Mouse (Mus musculus): Measurements from ENCODE around the gene Tcf7l2.

The Tcf7l2 gene

GRCm38 (mm10) chr19:55722376-55722775 lies 19.2 kb upstream of the Tcf7l2 start:
- in situ Hi-C loops (cut with MboI; ENCODE audit: unreplicated experiment in 2 of 2), result no loop called here

DNA sequence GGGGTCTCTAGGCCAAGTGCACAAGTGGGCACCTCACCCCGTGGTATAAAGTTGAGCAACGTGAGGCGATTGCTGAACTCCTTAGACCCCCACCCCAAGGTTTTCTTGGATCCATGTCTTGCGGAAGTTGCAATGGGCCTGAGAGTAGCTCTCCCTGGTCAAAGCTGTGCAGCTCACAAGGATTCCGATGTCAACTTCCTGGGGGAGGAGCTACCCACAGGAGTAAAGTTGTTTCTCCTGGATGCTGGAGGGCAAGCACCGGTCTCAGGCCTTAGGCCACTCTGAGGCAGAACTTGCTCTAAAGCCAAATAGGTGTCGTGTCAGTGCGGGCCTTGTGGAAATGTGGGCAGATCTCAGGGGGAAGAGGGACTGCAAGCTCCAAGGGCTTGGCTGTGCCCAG lies 12.2 kb upstream of the Tcf7l2 start:
- in situ Hi-C loops (cut with MboI; ENCODE audit: unreplicated experiment in 2 of 2), result loop anchor here in 1 of 2 experiments (5.0 kb wide), 1 partner anchor 52 kb away; no protein-coding TSS in a partner anchor

DNA sequence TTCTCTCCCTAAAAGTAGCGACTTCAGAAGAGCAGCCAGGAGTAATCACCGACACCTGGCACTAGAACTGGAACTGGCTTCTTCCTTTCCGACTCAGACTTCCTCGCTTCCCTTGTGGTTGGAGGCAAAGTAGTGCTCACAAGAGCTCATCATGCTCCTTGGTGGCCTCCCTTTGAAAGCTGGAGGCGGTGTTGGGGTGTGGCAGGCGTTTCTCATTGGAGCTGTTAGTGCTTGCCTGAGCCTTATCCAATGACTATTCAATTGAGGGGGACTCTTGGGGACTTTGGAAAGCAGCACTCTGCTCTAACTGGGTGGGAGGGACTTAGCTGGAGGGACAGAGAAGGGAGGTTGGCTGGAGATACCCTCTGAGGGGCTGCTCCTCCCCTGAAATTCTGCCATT lies 9.1 kb upstream of the Tcf7l2 start:
- in situ Hi-C loops (cut with MboI; ENCODE audit: unreplicated experiment in 2 of 2), result no loop called here

GRCm38 (mm10) chr19:55732994-55733393 lies 8.6 kb upstream of the Tcf7l2 start:
- in situ Hi-C loops (cut with MboI; ENCODE audit: unreplicated experiment in 2 of 2), result no loop called here

GRCm38 (mm10) chr19:55736016-55736415 lies 5.6 kb upstream of the Tcf7l2 start:
- in situ Hi-C loops (cut with MboI; ENCODE audit: unreplicated experiment in 2 of 2), result no loop called here

DNA sequence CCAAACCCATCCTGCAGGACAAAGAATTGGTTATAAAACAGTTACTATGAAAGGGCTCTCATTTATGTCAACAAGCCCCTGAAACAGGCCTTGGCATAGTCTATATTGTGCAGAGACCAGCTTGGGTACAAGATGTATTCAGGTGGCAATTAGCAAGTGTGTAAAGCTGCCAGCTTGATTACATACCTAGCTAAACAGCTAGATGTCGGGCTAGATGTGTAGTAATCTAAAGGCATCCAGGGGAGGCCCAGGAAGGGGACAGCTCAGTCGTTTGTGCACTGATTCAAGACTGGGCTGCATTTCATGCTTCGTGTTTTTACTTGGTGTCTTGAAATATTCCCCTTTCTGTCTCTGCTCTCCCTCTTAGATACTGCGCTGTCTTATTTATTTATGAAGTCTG lies 1.9 kb upstream of the Tcf7l2 start:
- in situ Hi-C loops (cut with MboI; ENCODE audit: unreplicated experiment in 2 of 2), result loop anchor here (5.0 to 10.0 kb wide), 5 partner anchors 125 to 325 kb away; no protein-coding TSS in a partner anchor

DNA sequence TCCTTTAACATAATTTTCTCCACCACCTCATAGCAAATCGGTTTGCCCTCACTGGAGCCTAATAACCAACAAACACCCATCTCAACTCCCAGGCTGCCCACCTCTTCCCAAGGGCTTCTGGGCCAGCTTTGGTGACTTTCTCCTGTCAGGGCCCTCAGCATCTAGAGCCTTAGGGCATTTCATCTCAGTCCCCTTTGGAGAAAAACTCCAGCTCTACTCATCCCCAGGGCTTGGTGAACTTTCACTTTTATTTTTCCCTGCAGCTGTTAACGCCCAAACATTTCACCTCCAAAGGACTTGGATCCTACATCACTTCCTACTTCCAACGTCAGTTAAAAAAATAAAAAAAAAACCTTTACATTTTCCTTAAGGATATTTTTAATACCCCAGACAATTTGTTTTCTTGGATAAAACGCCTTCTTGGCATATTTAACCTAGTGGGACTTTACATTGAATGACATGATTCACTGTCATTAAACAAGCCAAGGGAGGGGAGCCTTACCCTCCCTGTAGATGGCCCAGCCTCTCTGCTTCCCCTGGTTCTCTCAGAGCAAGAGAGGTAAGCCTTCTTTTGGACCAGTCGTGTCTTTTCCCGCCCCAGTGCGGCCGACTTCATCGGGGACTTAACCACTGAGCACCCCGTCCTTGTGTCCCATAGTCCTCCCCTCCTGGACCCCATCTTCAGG lies 724 bp upstream of the Tcf7l2 start:
- in situ Hi-C loops (cut with MboI; ENCODE audit: unreplicated experiment in 2 of 2), result loop anchor here (5.0 to 10.0 kb wide), 5 partner anchors 124 to 326 kb away; no protein-coding TSS in a partner anchor

DNA sequence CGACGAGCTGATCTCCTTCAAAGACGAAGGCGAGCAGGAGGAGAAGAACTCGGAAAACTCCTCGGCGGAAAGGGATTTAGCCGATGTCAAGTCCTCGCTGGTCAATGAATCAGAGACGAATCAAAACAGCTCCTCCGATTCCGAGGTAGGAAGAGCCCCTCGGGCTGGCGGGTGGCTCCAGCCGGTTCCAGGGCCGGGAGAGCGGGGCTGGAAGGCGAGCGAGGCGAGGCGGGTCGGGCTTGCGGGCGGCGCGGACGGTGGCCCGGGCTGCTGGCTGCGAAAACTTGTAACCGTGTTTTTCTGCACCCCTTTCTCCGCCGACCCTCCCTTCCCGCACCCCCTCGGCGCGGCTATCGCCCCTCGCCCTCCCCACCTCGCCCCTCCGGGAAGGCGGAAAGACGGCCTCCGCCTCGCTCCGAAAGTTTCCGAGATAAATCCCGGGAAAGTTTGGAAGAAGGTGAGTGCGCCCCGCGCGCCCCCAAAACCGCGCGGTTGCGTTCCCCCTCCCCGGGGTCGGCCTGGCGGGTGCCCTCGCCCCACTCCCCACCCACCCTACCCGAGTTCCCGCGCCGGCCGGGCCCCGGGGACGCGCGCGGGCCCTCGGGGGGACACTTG lies 873 bp downstream of the Tcf7l2 start:
- in situ Hi-C loops (cut with MboI; ENCODE audit: unreplicated experiment in 2 of 2), result loop anchor here (5.0 to 10.0 kb wide), 5 partner anchors 122 to 328 kb away; no protein-coding TSS in a partner anchor

- in situ Hi-C loops (cut with MboI; ENCODE audit: unreplicated experiment in 2 of 2), result loop anchor here (5.0 to 10.0 kb wide), 5 partner anchors 122 to 328 kb away; no protein-coding TSS in a partner anchor
Observed at GRCm38 (mm10) chr19:55743001-55743556, 1.5 kb downstream of the Tcf7l2 start.

GRCm38 (mm10) chr19:55743557-55744441 lies 2.2 kb downstream of the Tcf7l2 start:
- in situ Hi-C loops (cut with MboI; ENCODE audit: unreplicated experiment in 2 of 2), result loop anchor here (5.0 to 10.0 kb wide), 5 partner anchors 121 to 329 kb away; no protein-coding TSS in a partner anchor

GRCm38 (mm10) chr19:55744576-55745191 lies 3.1 kb downstream of the Tcf7l2 start:
- in situ Hi-C loops (cut with MboI; ENCODE audit: unreplicated experiment in 2 of 2), result loop anchor here (5.0 to 10.0 kb wide), 5 partner anchors 120 to 330 kb away; no protein-coding TSS in a partner anchor

- in situ Hi-C loops (cut with MboI; ENCODE audit: unreplicated experiment in 2 of 2), result loop anchor here (10.0 kb wide), 3 partner anchors 120 to 330 kb away; no protein-coding TSS in a partner anchor
Observed at GRCm38 (mm10) chr19:55745192-55745578, 3.6 kb downstream of the Tcf7l2 start.

- in situ Hi-C loops (cut with MboI; ENCODE audit: unreplicated experiment in 2 of 2), result loop anchor here (10.0 kb wide), 3 partner anchors 119 to 331 kb away; no protein-coding TSS in a partner anchor
Observed at GRCm38 (mm10) chr19:55746241-55746640, 4.6 kb downstream of the Tcf7l2 start.

DNA sequence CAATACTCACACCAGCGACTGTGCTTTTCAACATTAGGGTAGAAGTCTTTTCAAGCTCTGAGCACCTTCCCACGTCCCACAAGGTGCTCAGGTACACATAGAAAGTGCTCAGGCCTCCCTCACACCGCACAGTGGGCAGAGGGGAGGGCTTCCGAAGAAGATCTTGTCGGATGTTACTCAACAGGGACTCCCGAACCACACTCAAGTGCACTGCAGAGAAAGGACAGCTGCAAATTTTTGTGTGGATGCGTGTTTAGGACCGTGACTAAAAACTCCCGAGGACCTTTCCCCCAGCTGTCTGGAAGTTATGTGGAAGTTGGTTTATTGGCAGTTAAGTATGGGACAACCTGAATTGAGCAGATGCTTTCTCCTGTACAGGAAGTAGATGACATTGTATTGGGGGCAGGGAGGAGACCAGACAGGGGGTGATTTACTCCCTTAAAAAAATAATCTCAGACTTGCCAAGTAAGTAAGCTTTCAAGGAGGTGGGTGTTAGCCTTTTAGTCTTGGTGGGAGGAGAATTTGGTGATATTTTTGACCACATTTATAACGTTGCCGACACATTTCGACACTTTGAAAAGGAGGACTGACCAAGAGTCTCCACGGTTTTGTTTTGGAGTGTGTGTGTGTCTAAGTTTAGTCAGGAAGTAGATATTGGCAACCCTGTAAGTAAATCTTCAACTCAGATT lies 5.8 kb downstream of the Tcf7l2 start:
- in situ Hi-C loops (cut with MboI; ENCODE audit: unreplicated experiment in 2 of 2), result loop anchor here (10.0 kb wide), 3 partner anchors 117 to 333 kb away; no protein-coding TSS in a partner anchor

DNA sequence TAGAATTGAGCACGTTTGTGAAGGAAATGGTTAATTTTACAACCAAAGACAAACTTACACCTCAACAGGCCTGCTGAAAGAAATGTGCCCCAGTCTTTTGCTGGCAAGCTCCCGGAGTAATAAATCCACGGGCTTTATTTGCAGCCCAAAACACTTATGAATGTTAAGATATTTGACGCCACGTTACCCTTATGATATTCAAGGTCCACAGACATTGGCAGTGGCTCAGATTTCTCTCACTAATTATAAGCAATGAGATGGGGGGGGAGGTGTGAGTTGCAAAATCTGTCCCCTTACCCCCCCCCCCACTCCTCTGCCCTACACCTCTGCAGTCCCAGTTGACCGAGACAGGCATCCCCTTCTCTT lies 6.3 kb downstream of the Tcf7l2 start:
- in situ Hi-C loops (cut with MboI; ENCODE audit: unreplicated experiment in 2 of 2), result loop anchor here (10.0 kb wide), 3 partner anchors 117 to 333 kb away; no protein-coding TSS in a partner anchor

- in situ Hi-C loops (cut with MboI; ENCODE audit: unreplicated experiment in 2 of 2), result loop anchor here (10.0 kb wide), 3 partner anchors 116 to 334 kb away; no protein-coding TSS in a partner anchor
Observed at GRCm38 (mm10) chr19:55748801-55749200, 7.2 kb downstream of the Tcf7l2 start.

DNA sequence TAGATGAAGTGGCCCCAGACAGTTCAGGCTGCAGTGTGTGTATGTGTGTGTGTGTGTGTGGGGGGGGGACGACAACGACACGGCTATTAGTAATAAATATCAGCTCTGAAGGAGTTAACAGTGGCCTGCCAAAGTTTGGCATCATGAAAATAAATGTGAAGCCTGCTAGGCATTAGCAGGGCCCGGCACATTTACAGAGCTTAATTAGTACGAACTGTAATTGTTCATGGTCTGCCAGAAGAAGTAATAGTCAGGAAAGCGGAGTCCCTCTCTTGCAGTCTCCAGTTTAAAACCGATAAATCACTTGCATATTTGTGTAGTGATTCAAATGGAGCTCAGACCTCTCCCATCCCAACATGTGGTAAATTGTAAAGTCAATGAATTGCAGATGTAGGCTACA lies 7.9 kb downstream of the Tcf7l2 start:
- in situ Hi-C loops (cut with MboI; ENCODE audit: unreplicated experiment in 2 of 2), result loop anchor here (10.0 kb wide), 3 partner anchors 115 to 335 kb away; no protein-coding TSS in a partner anchor

GRCm38 (mm10) chr19:55750048-55750447 lies 8.4 kb downstream of the Tcf7l2 start:
- in situ Hi-C loops (cut with MboI; ENCODE audit: unreplicated experiment in 2 of 2), result no loop called here

GRCm38 (mm10) chr19:55750465-55750864 lies 8.8 kb downstream of the Tcf7l2 start:
- in situ Hi-C loops (cut with MboI; ENCODE audit: unreplicated experiment in 2 of 2), result no loop called here
